Mouse (Mus musculus): Measurements from ENCODE around the gene Elmsan1. TPM values are rescaled to one million over a fixed set of nuclear protein-coding genes. Genes with fewer than 3 reads are reported as not detected.

Gene Elmsan1
- polyA plus RNA-seq, 1 experiment from 2014 or later = 9.9 TPM

GRCm38 (mm10) chr12:84201222-84201621 is 17.5 kb downstream of the Elmsan1 start:
- Histone ChIP-seq H3K9me3 (no peaks in the 10 kb centered on the region), H3K36me3 (no peaks in the 10 kb centered on the region), H3K27me3 (no peaks in the 10 kb centered on the region), H3K9ac (no peak overlapping the region), H3K4me3 (no peak overlapping the region), H3K4me1 (peaks cover 42% of the 10 kb centered on the region), H3K4me2 (replicated peaks) (no peak overlapping the region), H3K27ac (no peak overlapping the region)
- 92% methylated on average over 4 of the region's 4 CpGs for WGBS
- ATAC-seq (ENCODE audit: low FRiP score, low read depth) = no peak

- Histone ChIP-seq H3K4me2 (replicated peaks) (no peak overlapping the region), H3K9ac (no peak overlapping the region)
- ATAC-seq (ENCODE audit: low FRiP score, low read depth) = no peak
Measured at GRCm38 (mm10) chr12:84198880-84199279, 19.8 kb downstream of the Elmsan1 start.

GRCm38 (mm10) chr12:84198076-84198679 is 20.5 kb downstream of the Elmsan1 start:
- Histone ChIP-seq H3K4me1 (peaks cover 39% of the 10 kb centered on the region), H3K4me3 (no peak overlapping the region), H3K9me3 (no peaks in the 10 kb centered on the region), H3K27ac (no peak overlapping the region), H3K9ac (no peak overlapping the region), H3K36me3 (no peaks in the 10 kb centered on the region), H3K27me3 (no peaks in the 10 kb centered on the region), H3K4me2 (replicated peaks) (no peak overlapping the region)
- WGBS = 65% methylated on average over 8 of the region's 8 CpGs
- ATAC-seq (ENCODE audit: low FRiP score, low read depth) = no peak; the same call in 1 of the 2 replicates

More at GRCm38 (mm10) chr12:84198880-84199279, 19.8 kb downstream of the Elmsan1 start:
- H3K4me3 ChIP-seq = no peak overlapping the region
- no peaks in the 10 kb centered on the region for H3K9me3 ChIP-seq
- no peak overlapping the region for H3K27ac ChIP-seq
- 72% methylated on average over 10 of the region's 10 CpGs for WGBS
- H3K36me3 ChIP-seq = no peaks in the 10 kb centered on the region
- H3K27me3 ChIP-seq = no peaks in the 10 kb centered on the region
- H3K4me1 ChIP-seq = peaks cover 46% of the 10 kb centered on the region

GRCm38 (mm10) chr12:84195195-84195594 is 23.5 kb downstream of the Elmsan1 start:
- 29% methylated on average over 6 of the region's 6 CpGs for WGBS
- no peak overlapping the region for H3K9ac ChIP-seq
- H3K27ac ChIP-seq = no peak overlapping the region
- ATAC-seq (ENCODE audit: low FRiP score, low read depth) = no peak
- 0 out of 2 replicates have a peak overlapping the region, but pooled peaks have one; percentile 99 for H3K4me2 ChIP-seq (replicated peaks)
- H3K9me3 ChIP-seq = no peaks in the 10 kb centered on the region
- no peaks in the 10 kb centered on the region for H3K27me3 ChIP-seq
- H3K4me1 ChIP-seq = peaks cover 53% of the 10 kb centered on the region
- H3K36me3 ChIP-seq = no peaks in the 10 kb centered on the region
- H3K4me3 ChIP-seq = no peak overlapping the region

GRCm38 (mm10) chr12:84194400-84195109 is 24.1 kb downstream of the Elmsan1 start:
- no peaks in the 10 kb centered on the region for H3K9me3 ChIP-seq
- no peaks in the 10 kb centered on the region for H3K36me3 ChIP-seq
- H3K27ac ChIP-seq = peak overlapping the region; percentile 94; the same call in 1 of the 2 replicates
- ATAC-seq (ENCODE audit: low FRiP score, low read depth) = no peak
- no peaks in the 10 kb centered on the region for H3K27me3 ChIP-seq
- H3K9ac ChIP-seq = peak overlapping the region; percentile 94
- H3K4me3 ChIP-seq = peak overlapping the region; percentile 80
- peaks cover 60% of the 10 kb centered on the region for H3K4me1 ChIP-seq
- 4% methylated on average over 9 of the region's 13 CpGs for WGBS
- peak overlapping the region; percentile 99 for H3K4me2 ChIP-seq (replicated peaks)

- H3K36me3 ChIP-seq = no peaks in the 10 kb centered on the region
- no peaks in the 10 kb centered on the region for H3K27me3 ChIP-seq
- H3K4me2 ChIP-seq (replicated peaks) = peak overlapping the region; percentile 99
- peaks cover 63% of the 10 kb centered on the region for H3K4me1 ChIP-seq
- H3K27ac ChIP-seq = peak overlapping the region; percentile 94
- H3K9ac ChIP-seq = peak overlapping the region; percentile 94
- ATAC-seq (ENCODE audit: low FRiP score, low read depth) = peak; percentile 83
- 0% methylated on average over 49 of the region's 49 CpGs for WGBS
- H3K4me3 ChIP-seq = peak overlapping the region; percentile 80
- no peaks in the 10 kb centered on the region for H3K9me3 ChIP-seq
Measured at GRCm38 (mm10) chr12:84193642-84194399, 24.9 kb downstream of the Elmsan1 start.

- Histone ChIP-seq H3K9ac (peak overlapping the region; percentile 94), H3K4me3 (peak overlapping the region; percentile 80), H3K4me2 (replicated peaks) (peak overlapping the region; percentile 99), H3K27ac (peak overlapping the region; percentile 94), H3K36me3 (no peaks in the 10 kb centered on the region), H3K9me3 (no peaks in the 10 kb centered on the region), H3K27me3 (no peaks in the 10 kb centered on the region), H3K4me1 (peaks cover 71% of the 10 kb centered on the region)
- WGBS = under 1% methylated on average over 92 of the region's 102 CpGs
- peak; percentile 34 for ATAC-seq (ENCODE audit: low FRiP score, low read depth)
Measured at GRCm38 (mm10) chr12:84192741-84193641, 25.7 kb downstream of the Elmsan1 start.

- Histone ChIP-seq H3K27ac (no peak overlapping the region), H3K36me3 (no peaks in the 10 kb centered on the region), H3K4me1 (peaks cover 78% of the 10 kb centered on the region), H3K9me3 (no peaks in the 10 kb centered on the region), H3K9ac (peak overlapping the region; percentile 94), H3K4me2 (replicated peaks) (peak overlapping the region; percentile 99), H3K4me3 (peak overlapping the region; percentile 80), H3K27me3 (no peaks in the 10 kb centered on the region)
- WGBS = 2% methylated on average over 13 of the region's 13 CpGs
- no peak for ATAC-seq (ENCODE audit: low FRiP score, low read depth)
Measured at GRCm38 (mm10) chr12:84192280-84192679, 26.4 kb downstream of the Elmsan1 start.

GRCm38 (mm10) chr12:84191770-84192169 is 26.9 kb downstream of the Elmsan1 start:
- H3K4me2 ChIP-seq (replicated peaks) = peak overlapping the region; percentile 99

GRCm38 (mm10) chr12:84191190-84191589 is 27.5 kb downstream of the Elmsan1 start:
- no peaks in the 10 kb centered on the region; the same call in 1 of the 2 replicates for H3K9me3 ChIP-seq
- H3K4me1 ChIP-seq = peaks cover 84% of the 10 kb centered on the region
- no peaks in the 10 kb centered on the region for H3K27me3 ChIP-seq
- H3K27ac ChIP-seq = no peak overlapping the region
- peak overlapping the region; percentile 43; the same call in 1 of the 2 replicates for H3K9ac ChIP-seq
- WGBS = 35% methylated on average over 7 of the region's 7 CpGs
- peak overlapping the region; percentile 80; the same call in 1 of the 2 replicates for H3K4me3 ChIP-seq
- ATAC-seq (ENCODE audit: low FRiP score, low read depth) = no peak
- H3K36me3 ChIP-seq = peaks cover 7% of the 10 kb centered on the region; the same call in 1 of the 2 replicates
- peak overlapping the region; percentile 99 for H3K4me2 ChIP-seq (replicated peaks)

More at GRCm38 (mm10) chr12:84191770-84192169, 26.9 kb downstream of the Elmsan1 start:
- H3K4me1 ChIP-seq = peaks cover 84% of the 10 kb centered on the region
- H3K4me3 ChIP-seq = peak overlapping the region; percentile 80
- no peak for ATAC-seq (ENCODE audit: low FRiP score, low read depth)
- H3K36me3 ChIP-seq = peaks cover under 1% of the 10 kb centered on the region; the same call in 1 of the 2 replicates
- 12% methylated on average over 5 of the region's 5 CpGs for WGBS
- H3K27me3 ChIP-seq = no peaks in the 10 kb centered on the region
- peak overlapping the region; percentile 94; the same call in 1 of the 2 replicates for H3K9ac ChIP-seq
- H3K27ac ChIP-seq = no peak overlapping the region
- no peaks in the 10 kb centered on the region; the same call in 1 of the 2 replicates for H3K9me3 ChIP-seq

All from limb, embryonic 13.5 days (tissue).